Mouse (Mus musculus) megakaryocyte, embryonic 14.5 days (primary cell): Measurements from ENCODE around the gene Dnmt3b.

Experiments used
- FLI1 ChIP-seq: IDR thresholded peaks from 2 replicates; pipeline ENCODE4 v1.6.1; 2012; ENCODE audit warnings: low read length, inconsistent platforms, mixed read lengths
- GATA1 ChIP-seq: IDR thresholded peaks from 3 replicates; pipeline ENCODE4 v1.6.1; 2012; ENCODE audit warnings: mixed read lengths, low read length, inconsistent platforms, borderline replicate concordance

DNA sequence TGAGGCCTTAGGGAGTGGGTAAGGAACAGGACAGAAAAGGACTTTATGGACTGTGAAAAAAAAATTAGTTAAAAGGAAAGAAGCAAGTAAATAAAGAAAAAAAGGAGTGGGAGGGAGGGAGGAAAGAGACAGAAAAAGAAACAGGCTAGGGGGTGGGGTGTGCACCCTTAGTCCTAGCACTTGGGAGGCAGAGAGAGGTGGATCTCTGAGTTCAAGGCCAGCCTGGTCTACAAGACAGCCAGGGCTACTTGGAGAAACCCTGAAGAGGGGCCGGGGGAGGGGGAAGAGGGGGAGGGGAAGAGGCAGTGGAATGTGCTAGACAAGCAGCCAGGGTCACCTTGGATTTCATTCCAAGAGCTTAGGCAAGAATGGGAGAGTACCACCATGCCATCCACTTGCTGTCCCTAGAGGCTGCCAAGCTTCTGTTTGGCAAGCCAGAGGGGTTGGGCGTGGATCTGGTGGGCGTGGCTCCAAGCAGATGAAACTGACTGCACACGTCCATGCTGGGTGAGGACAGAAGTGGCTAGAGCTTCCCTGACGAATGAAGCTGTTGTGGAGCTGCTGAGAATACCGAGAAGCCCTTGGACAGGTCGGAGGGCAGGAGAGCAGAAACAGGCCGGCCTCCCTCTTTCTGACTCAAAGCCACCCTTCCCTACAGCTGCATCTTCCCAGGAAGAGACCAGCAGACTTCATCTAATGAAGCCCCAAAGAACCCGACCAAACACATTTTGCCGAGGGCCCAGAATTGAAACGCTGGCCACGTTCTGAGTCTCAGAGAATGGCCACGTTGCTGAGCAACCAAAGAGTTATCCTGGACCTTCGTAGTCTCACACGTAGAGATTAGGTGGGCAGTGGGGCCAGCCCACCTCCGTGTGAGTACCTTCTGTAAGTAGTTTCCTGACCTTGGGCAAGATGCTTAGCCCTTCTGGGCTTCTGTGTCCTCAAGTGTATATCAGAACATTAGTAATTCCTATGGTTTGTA, 48.3 kb upstream of the Dnmt3b start:
- TF ChIP-seq GATA1: no peak
- TF ChIP-seq FLI1: no peak
